Mouse (Mus musculus): ENCODE data around the gene Mipol1. TPM values are rescaled to one million over a fixed set of nuclear protein-coding genes. Genes with fewer than 3 reads are reported as not detected.

Gene Mipol1
- polyA plus RNA-seq, 1 experiment from 2014 or later, result 5.6 TPM

GRCm38 (mm10) chr12:57307748-57308147 is 77.5 kb downstream of the Mipol1 start:
- H3K4me2 ChIP-seq (ENCODE audit: low read length), result no peak overlapping the region
- H3K4me1 ChIP-seq (ENCODE audit: control insufficient read depth, insufficient read depth, low read depth, low read length), result no peaks in the 10 kb centered on the region
- WGBS, result 95% methylated on average over 1 of the region's 1 CpGs
- no peaks in the 10 kb centered on the region for H3K36me3 ChIP-seq (ENCODE audit: control insufficient read depth, insufficient read depth, low read length)
- H3K9ac ChIP-seq (ENCODE audit: low read depth, low read length), result no peak overlapping the region
- no peak overlapping the region for H3K4me3 ChIP-seq (ENCODE audit: low read length)
- H3K27me3 ChIP-seq (replicated peaks; ENCODE audit: control insufficient read depth, insufficient read depth, low read length), result no peaks in the 10 kb centered on the region
- no peak for ATAC-seq
- no peak overlapping the region for H3K27ac ChIP-seq (ENCODE audit: low read depth, low read length)
- H3K9me3 ChIP-seq (ENCODE audit: control insufficient read depth, low read length), result no peaks in the 10 kb centered on the region

DNA sequence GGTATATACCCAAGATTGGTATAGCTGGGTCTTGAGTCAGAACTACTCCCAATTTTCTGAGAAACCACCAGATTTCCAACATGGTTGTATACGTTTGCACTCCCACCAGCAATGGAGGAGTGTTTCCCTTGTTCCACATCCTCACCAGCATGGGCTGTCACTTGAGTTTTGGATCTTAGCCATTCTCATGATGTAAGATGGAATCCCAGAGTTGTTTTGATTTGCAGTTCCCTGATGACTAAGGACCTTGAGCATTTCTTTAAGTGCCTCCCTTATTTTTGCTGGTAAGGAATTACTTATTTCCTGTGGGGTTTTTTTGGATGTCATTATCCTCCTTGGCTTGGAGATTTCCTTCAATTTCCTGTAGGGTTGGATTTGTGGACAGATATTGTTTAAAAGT is 108.8 kb downstream of the Mipol1 start:
- Histone ChIP-seq H3K36me3 (ENCODE audit: control insufficient read depth, insufficient read depth, low read length) (no peaks in the 10 kb centered on the region), H3K4me1 (ENCODE audit: control insufficient read depth, insufficient read depth, low read depth, low read length) (no peaks in the 10 kb centered on the region), H3K4me2 (ENCODE audit: low read length) (no peak overlapping the region), H3K27ac (ENCODE audit: low read depth, low read length) (no peak overlapping the region), H3K9ac (ENCODE audit: low read depth, low read length) (no peak overlapping the region), H3K4me3 (ENCODE audit: low read length) (no peak overlapping the region), H3K9me3 (ENCODE audit: control insufficient read depth, low read length) (peaks cover 2% of the 10 kb centered on the region; the same call in 1 of the 2 replicates), H3K27me3 (replicated peaks; ENCODE audit: control insufficient read depth, insufficient read depth, low read length) (no peaks in the 10 kb centered on the region)
- ATAC-seq, result no peak
- 93% methylated on average over 1 of the region's 1 CpGs for WGBS

DNA sequence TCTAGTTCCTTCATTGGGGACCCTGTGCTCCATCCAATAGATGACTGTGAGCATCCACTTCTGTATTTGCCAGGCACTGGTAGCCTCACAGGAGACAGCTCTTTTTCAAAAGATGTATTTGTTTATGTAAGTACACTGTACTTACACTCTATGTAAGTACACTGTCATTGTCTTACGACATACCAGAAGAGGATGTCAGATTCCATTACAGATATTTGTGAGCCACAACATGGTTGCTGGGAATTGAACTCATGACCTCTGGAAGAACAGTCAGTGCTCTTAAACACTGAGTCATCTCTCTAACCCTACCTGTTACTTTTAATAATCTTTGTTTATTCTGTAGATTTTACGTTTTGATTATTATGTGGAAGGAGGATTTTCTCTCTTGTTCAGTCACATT is 109.9 kb downstream of the Mipol1 start:
- no peak overlapping the region for H3K27ac ChIP-seq (ENCODE audit: low read depth, low read length)
- WGBS, result 90% methylated on average over 2 of the region's 2 CpGs
- no peak overlapping the region for H3K4me3 ChIP-seq (ENCODE audit: low read length)
- peaks cover 2% of the 10 kb centered on the region; the same call in 1 of the 2 replicates for H3K9me3 ChIP-seq (ENCODE audit: control insufficient read depth, low read length)
- H3K4me1 ChIP-seq (ENCODE audit: control insufficient read depth, insufficient read depth, low read depth, low read length), result no peaks in the 10 kb centered on the region
- no peaks in the 10 kb centered on the region for H3K36me3 ChIP-seq (ENCODE audit: control insufficient read depth, insufficient read depth, low read length)
- H3K4me2 ChIP-seq (ENCODE audit: low read length), result no peak overlapping the region
- H3K9ac ChIP-seq (ENCODE audit: low read depth, low read length), result no peak overlapping the region
- no peak for ATAC-seq
- H3K27me3 ChIP-seq (replicated peaks; ENCODE audit: control insufficient read depth, insufficient read depth, low read length), result no peaks in the 10 kb centered on the region

DNA sequence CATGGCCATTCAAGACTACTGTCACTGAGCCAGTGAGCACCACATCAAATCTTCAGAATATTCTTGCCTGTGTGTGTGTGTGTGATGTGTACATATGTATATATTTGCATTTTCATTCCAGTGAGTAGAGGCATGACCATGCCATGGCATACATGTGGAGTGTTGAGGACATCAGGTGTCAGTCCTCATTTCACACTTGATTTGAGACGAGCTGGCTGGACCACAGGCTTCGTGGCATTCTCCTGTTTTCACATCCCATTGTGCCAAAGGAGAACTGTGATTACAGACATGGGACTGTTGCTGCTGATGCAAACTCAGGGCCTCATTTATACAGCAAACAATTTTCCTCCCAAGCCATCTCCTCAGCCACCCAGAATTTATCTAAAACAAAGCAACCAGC is 132.5 kb downstream of the Mipol1 start:
- 54% methylated on average over 2 of the region's 2 CpGs for WGBS
- Histone ChIP-seq H3K27ac (ENCODE audit: low read depth, low read length) (no peak overlapping the region), H3K27me3 (replicated peaks; ENCODE audit: control insufficient read depth, insufficient read depth, low read length) (no peaks in the 10 kb centered on the region), H3K36me3 (ENCODE audit: control insufficient read depth, insufficient read depth, low read length) (no peaks in the 10 kb centered on the region), H3K9me3 (ENCODE audit: control insufficient read depth, low read length) (no peaks in the 10 kb centered on the region), H3K4me1 (ENCODE audit: control insufficient read depth, insufficient read depth, low read depth, low read length) (no peaks in the 10 kb centered on the region), H3K4me3 (ENCODE audit: low read length) (no peak overlapping the region), H3K9ac (ENCODE audit: low read depth, low read length) (no peak overlapping the region), H3K4me2 (ENCODE audit: low read length) (no peak overlapping the region)
- no peak for ATAC-seq

GRCm38 (mm10) chr12:57364027-57364426 is 133.8 kb downstream of the Mipol1 start:
- WGBS, result 63% methylated on average over 7 of the region's 7 CpGs
- Histone ChIP-seq H3K4me3 (ENCODE audit: low read length) (no peak overlapping the region), H3K4me1 (ENCODE audit: control insufficient read depth, insufficient read depth, low read depth, low read length) (no peaks in the 10 kb centered on the region), H3K9ac (ENCODE audit: low read depth, low read length) (no peak overlapping the region), H3K36me3 (ENCODE audit: control insufficient read depth, insufficient read depth, low read length) (no peaks in the 10 kb centered on the region), H3K27me3 (replicated peaks; ENCODE audit: control insufficient read depth, insufficient read depth, low read length) (no peaks in the 10 kb centered on the region), H3K4me2 (ENCODE audit: low read length) (no peak overlapping the region), H3K9me3 (ENCODE audit: control insufficient read depth, low read length) (no peaks in the 10 kb centered on the region), H3K27ac (ENCODE audit: low read depth, low read length) (no peak overlapping the region)
- no peak for ATAC-seq

- Histone ChIP-seq H3K4me2 (ENCODE audit: low read length) (no peak overlapping the region), H3K36me3 (ENCODE audit: control insufficient read depth, insufficient read depth, low read length) (no peaks in the 10 kb centered on the region), H3K9me3 (ENCODE audit: control insufficient read depth, low read length) (no peaks in the 10 kb centered on the region), H3K9ac (ENCODE audit: low read depth, low read length) (no peak overlapping the region), H3K4me3 (ENCODE audit: low read length) (no peak overlapping the region), H3K27me3 (replicated peaks; ENCODE audit: control insufficient read depth, insufficient read depth, low read length) (no peaks in the 10 kb centered on the region), H3K4me1 (ENCODE audit: control insufficient read depth, insufficient read depth, low read depth, low read length) (no peaks in the 10 kb centered on the region), H3K27ac (ENCODE audit: low read depth, low read length) (no peak overlapping the region)
- 94% methylated on average over 3 of the region's 3 CpGs for WGBS
- no peak for ATAC-seq
These were observed 141.7 kb downstream of the Mipol1 start for GRCm38 (mm10) chr12:57371790-57372547.

DNA sequence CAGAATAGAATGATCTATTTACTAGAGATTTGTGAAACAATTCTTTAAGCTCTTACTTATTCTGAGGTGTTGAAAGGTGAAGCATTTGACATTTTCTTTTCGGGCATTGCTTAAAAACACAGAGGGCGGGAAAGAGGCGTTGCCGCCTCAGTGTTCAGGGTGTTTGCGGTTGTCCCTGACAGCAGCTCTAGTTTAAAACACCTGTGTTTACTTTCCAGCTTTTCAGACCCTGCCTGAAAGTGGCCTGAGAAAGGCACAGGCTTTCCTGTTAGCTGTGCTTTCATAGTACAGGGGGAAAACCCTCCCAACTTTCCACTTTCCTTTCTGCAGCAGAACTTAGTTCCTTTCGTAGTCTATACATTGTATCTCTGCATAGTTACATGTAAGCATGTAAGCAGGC is 152.6 kb downstream of the Mipol1 start:
- no peaks in the 10 kb centered on the region for H3K4me1 ChIP-seq (ENCODE audit: control insufficient read depth, insufficient read depth, low read depth, low read length)
- no peaks in the 10 kb centered on the region for H3K27me3 ChIP-seq (replicated peaks; ENCODE audit: control insufficient read depth, insufficient read depth, low read length)
- ATAC-seq, result no peak
- 47% methylated on average over 6 of the region's 6 CpGs for WGBS
- H3K9me3 ChIP-seq (ENCODE audit: control insufficient read depth, low read length), result no peaks in the 10 kb centered on the region
- H3K4me2 ChIP-seq (ENCODE audit: low read length), result no peak overlapping the region
- H3K9ac ChIP-seq (ENCODE audit: low read depth, low read length), result no peak overlapping the region
- no peak overlapping the region for H3K4me3 ChIP-seq (ENCODE audit: low read length)
- no peaks in the 10 kb centered on the region for H3K36me3 ChIP-seq (ENCODE audit: control insufficient read depth, insufficient read depth, low read length)
- H3K27ac ChIP-seq (ENCODE audit: low read depth, low read length), result no peak overlapping the region

DNA sequence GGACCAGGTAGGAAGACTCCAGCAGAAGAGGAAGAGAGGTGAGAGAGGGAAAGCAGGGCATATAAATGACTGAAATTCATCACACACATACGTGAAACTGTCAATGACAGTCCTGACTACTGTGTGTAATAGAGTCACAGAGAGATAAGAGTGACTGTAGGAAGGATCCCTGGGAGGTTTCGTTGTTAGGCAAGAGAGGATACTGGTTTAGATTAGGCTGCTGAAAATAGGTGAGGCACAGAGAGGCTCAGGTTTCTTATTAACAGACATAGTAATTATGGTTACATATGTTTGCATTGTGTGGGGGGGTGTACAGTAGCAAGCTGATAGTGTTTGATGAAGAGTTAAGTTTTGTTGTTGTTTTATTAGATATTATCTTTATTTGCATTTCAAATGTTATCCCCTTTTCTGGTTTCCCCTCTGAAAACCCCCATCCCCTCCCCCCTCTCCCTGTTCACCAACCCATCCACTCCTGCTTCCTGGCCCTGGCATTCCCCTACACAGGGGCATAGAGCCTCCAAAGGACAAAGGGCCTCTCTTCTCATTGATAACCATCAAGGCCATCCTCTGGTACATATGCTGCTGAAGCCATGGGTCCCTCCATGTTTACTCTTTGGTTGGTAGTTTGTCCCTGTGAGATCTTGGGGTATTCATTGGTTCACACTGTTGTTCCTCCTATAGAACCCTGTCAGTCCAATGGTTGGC is 157.5 kb downstream of the Mipol1 start:
- Histone ChIP-seq H3K9me3 (ENCODE audit: control insufficient read depth, low read length) (no peaks in the 10 kb centered on the region), H3K36me3 (ENCODE audit: control insufficient read depth, insufficient read depth, low read length) (no peaks in the 10 kb centered on the region), H3K27ac (ENCODE audit: low read depth, low read length) (no peak overlapping the region), H3K4me1 (ENCODE audit: control insufficient read depth, insufficient read depth, low read depth, low read length) (no peaks in the 10 kb centered on the region), H3K27me3 (replicated peaks; ENCODE audit: control insufficient read depth, insufficient read depth, low read length) (no peaks in the 10 kb centered on the region), H3K4me3 (ENCODE audit: low read length) (no peak overlapping the region), H3K9ac (ENCODE audit: low read depth, low read length) (no peak overlapping the region), H3K4me2 (ENCODE audit: low read length) (no peak overlapping the region)
- ATAC-seq, result no peak
- 89% methylated on average over 2 of the region's 2 CpGs for WGBS

GRCm38 (mm10) chr12:57399547-57399946 is 169.3 kb downstream of the Mipol1 start:
- 41% methylated on average over 4 of the region's 4 CpGs for WGBS
- Histone ChIP-seq H3K27ac (ENCODE audit: low read depth, low read length) (no peak overlapping the region), H3K9me3 (ENCODE audit: control insufficient read depth, low read length) (no peaks in the 10 kb centered on the region), H3K36me3 (ENCODE audit: control insufficient read depth, insufficient read depth, low read length) (no peaks in the 10 kb centered on the region), H3K9ac (ENCODE audit: low read depth, low read length) (no peak overlapping the region), H3K4me2 (ENCODE audit: low read length) (no peak overlapping the region), H3K4me1 (ENCODE audit: control insufficient read depth, insufficient read depth, low read depth, low read length) (no peaks in the 10 kb centered on the region), H3K27me3 (replicated peaks; ENCODE audit: control insufficient read depth, insufficient read depth, low read length) (no peaks in the 10 kb centered on the region), H3K4me3 (ENCODE audit: low read length) (no peak overlapping the region)
- peak; percentile 65; the same call in 1 of the 2 replicates for ATAC-seq

All from hindbrain, embryonic 16.5 days (tissue).